Mouse (Mus musculus) NIH3T3 (cell line): Measurements from ENCODE around the gene Foxf1.

ENCODE experiments used
- DNase-seq: peaks from one replicate; pipeline ENCODE4 v3.0.0-alpha.2; 2012; ENCODE audit warnings: low read depth

The Foxf1 gene

DNA sequence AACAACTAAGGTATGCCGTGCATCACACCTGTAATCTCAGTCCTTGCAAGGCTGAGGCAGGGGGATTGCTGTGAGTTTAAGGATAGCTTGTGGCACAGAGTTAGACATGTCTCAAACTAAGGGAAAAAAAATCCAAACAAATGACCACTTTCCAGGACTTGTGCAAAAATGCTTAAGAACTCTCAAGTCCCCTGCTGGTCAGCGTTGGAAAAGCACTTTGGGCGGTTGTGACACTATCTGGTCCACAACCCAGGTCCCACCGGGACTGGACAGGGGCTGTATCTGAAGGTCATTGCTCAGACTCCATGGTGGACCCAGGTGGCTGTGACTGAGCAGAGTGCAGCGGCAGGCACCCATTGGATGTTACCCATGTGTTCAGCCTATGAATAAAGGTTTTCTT is 46.3 kb downstream of the Foxf1 start:
- peak; percentile 69 for DNase-seq

GRCm38 (mm10) chr8:121132961-121133513 is 48.9 kb downstream of the Foxf1 start:
- peak; percentile 62 for DNase-seq

DNA sequence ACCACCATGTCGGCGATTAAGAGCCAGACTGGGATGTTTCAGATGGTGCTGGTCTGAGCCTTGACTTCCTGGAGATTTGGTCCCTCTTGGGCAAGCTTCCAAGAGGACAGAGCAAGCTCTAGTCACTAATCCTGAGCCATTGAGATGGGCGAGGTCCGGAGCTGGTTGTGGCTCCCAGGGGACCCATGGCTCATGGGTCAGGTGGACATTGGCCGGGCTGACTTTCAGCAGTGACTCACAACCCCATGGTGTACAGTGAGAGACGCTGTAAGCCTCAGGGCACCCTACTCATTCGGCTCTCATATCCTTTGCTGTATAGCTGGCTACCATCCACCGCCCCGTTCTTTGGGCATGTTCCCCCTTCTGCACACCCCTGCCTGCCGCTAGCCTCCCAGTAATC is 49.9 kb downstream of the Foxf1 start:
- peak; percentile 92 for DNase-seq

GRCm38 (mm10) chr8:121134512-121134911 is 50.3 kb downstream of the Foxf1 start:
- no peak for DNase-seq

GRCm38 (mm10) chr8:121136856-121137255 is 52.7 kb downstream of the Foxf1 start:
- DNase-seq = no peak
